Mouse (Mus musculus): ENCODE results near the gene Derl3.

Gene Derl3

DNA sequence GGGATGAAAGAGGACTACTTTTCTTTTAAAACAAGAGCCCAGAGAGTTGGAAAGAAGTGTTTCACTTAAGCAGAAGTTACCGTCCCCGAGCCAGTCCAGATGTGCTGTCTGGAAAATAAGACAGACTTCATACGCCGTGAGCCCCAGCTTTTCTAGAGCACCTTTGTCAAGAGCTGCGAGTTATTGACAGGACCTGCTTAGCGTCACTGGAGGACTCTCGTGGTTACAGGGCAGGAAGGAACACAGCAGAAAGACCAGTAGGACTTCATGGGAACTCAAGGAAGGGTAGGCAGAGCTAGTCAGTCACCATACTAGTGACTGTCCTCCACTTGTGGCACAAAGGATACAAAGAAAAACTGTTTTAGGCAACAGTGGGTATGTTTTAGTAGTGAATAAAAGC, 22.3 kb downstream of the Derl3 start:
- DNase-seq = no peak

DNA sequence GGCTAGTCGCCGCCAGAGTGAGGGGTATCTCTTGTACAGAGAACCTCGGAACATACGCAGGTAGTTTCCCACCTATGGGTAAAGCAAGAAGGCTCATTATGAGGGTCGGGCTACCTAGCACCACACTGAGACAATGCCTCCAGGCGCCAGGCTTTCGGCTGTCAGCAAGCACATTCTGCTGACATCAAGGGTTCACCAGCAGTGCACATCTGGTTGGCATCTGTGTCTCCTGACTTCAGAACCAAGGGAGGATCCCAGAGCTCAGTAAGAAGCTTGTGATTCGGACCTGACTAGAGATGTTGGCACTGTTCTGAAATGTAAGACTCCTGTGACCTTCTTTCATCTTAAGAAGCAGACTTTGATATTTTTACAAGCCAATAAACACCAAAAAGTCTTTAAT, 23.6 kb downstream of the Derl3 start:
- DNase-seq = no peak

DNA sequence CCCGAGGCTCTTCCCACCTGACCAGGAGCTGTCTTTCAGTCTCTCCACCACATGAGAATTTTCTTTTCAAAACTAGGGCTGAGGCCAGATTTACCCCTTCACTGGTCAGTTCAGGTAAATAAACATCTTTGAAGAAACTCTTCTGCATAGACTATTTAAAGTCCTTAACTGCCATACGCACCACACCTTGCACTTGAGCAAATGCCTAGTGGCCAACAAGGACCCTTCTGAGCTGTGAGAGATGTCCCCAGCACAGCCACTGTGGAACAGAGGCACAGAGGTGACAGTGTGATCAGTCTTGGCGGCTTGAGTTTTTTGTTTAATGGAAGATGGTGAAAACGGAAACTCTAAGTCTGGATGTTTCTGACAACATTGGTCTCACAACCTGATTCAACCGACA, 25.8 kb downstream of the Derl3 start:
- no peak for DNase-seq

DNA sequence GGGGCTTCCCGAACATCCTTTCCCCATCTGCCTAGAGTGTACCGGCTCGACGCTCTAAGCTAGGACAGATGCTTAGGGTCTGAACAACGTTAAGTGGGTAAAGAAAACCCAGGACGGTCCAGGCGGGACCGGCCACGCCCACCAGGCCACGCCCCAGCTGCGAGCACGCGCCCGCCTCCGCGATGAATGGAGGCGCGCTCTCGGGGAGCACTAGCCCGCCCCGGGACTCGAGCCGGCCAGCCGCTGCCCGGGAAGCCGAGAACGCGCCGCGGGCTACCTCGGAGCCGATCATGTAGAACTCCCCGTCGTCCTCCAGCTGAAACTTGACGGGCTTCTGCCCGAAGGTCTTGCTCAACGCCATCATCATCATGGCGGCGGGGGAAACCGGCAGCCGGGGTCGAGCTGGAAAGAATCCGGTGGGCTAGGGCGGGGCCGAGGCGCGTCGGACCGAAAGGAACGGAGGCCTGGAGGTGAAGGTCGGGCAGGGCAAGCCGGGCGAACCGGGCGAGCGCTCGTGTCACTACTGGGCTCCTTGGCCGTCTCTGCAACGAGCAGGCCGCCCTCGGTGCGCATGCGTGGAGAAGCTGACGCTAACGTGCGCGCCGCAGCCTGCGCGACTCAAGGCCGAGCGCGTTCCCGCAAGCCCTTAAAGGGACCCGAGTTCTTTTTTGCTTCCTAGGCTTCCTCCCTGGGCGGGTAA, 28.0 kb downstream of the Derl3 start, which contains the start of gene Smarcb1:
Gene Smarcb1, minus strand, starts transcription at position 592 of the 700 bp plus-strand sequence.
- DNase-seq = peak; percentile 97 to 98

DNA sequence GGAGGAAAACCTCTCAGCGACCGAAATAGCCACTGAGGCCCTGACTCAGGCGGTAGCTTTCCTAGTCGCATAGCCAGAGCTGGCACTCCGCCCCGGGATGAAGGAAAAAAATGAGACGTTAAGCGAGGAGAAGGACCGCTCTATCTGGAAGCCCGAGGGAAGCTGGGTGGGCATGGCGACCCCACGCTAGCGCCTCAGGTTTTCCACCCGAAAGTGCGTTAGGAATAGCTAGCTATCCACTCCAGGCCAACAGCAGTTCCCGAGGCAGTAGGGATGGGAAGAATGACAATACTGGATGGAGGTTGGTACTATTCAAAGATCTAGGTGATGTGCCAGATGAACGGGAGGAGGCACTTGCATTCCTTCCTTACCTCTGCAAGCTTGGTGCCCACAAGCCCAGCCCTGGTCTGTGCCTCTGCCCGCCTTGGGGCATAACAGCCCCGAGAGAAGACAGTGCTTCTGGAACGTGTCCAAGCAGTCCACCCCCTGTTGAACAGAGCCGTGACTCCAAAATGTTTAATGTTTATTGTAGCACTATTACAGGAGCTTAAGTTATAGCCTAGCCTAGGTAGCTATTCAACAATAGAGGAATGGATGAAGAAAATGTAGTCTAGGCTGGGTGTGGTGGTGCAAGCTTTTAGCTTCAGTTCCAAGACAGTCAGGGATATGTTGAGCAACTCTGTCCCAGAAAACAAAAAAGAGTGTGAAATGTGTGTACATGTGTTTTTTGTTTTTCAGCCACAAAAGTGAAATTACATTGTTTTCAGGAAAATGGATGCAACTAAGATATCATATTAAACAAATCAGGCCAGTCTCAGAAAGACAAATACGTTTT, 28.7 kb downstream of the Derl3 start:
- peak; percentile 49 to 56 for DNase-seq

DNA sequence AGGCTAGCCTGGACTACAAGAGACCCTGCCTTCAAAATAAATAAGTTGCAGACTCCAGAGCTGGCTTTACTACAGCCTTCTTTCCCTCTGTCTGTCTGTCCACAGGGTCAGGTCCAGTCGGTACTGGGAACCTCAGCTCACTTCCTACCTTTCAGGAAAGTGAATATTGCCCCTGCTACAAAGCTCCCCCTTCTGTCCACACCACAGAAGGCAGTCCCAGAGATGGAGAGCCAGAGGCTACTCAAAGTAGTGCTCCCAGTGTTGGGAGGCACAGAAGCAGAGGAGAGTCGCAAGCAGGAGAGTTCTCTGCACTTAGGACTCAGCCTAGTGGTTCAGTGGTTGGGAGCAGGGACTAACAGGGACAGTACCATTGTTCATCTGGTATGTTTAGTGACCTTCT, 31.1 kb downstream of the Derl3 start:
- DNase-seq = no peak

DNA sequence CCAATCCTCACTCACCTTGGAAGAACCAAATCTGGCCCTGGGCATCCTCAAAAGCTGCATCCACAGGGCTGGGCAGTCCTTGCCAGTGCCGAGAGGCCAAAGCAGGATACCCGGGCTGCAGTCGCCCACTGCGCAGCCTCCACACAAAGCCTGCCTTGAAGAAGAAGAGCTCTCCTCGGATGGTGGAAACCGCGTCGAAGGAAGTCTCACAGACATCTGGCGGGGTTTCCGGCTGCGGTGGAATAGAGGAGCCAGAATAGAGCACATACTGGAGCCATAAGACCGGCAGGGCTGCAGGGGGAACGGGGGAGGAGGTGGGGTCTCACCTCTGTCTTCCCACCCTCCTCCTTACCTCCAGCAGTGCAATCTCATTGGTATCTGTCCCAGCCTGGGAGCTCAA, 33.2 kb downstream of the Derl3 start:
- DNase-seq = no peak

DNA sequence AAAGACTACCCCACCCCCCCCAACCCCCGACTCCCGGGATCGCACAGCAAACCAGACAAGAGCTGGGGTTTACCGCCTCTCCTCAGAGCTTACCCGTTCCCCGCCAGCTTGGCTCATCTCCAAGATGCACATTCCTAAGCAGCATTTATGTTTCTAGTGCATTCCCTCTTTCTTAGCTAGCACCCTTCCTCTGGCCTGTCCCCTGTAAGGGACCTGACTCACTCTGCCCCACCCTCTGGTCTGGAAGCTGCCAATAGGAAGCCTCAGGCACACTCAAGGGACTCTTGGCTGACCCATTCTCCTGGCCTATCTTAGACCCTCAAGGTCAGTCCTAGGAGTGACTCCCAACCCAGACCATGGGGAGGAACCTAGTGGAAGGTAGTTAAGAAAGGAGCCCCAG, 37.1 kb downstream of the Derl3 start:
- no peak for DNase-seq

DNA sequence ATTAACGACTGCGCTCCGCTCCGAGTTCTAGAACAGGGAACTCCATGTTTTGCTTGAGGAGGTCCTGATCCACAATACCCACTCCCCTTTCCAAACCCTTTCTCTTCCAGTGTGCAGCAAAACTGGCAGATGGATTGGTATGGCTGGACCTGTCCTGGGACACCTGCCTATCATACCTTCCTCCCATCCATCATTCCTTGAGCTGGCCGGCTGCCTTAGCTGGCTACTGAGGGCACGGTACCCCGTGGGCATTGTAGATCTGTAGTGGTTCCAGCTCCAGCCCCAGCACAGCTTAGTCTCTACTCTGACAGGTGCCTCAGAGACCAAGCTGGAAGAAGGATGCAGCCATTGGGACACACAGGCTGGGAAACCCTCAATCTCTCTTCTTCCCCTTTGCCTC, 38.1 kb downstream of the Derl3 start:
- DNase-seq = no peak

DNA sequence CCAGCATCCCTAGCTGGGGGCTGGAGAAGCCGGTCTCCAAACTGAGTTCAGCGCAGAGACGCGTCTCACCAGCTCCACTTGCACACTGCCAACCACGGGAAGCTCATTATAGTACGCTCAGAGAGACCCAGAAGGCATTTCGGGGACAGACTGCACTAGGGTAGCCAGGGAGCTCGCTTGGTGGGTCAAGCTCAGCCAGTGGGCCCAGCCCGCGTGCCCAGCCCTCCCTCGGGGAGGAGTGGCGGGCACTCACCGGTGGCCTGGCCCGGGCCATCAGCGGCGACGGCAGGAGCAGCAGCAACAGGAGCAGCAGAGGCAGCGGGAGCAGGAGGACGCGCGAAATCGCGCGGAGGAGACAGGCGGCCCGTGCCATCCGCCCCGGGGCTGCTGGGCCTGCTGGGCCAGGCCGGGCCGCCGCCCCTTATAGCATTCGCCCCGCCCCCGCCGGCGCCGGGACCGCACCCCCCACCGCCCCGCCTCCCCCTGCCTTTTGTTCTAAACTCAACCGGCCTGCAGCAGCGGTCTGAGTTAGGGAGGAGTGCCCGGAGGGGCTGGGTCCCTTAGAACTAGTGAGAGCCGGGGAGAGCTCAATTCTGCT, 39.0 kb downstream of the Derl3 start:
- peak; percentile 30 to 45 for DNase-seq

DNA sequence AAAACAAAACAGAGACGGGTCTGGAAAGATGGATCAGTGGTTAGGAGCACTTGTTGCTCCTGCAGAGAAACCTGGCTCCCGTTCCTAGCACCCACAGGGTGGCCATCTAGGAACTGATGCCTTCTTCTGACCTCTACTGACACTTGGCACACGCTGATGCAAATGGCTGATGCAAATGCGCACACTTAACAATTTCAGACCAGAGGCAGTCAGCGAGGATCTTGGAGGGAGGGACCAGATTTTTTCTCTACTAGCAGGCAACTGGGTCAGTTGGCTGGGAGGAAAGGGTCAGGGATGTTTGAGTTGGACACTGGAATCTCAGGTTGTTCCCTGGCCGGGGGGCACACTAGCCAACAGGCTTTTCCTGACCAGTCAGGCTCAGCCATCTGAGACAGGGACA, 39.7 kb downstream of the Derl3 start, which contains the start of gene Chchd10:
Gene Chchd10, plus strand, starts transcription at position 240 of the 400 bp plus-strand sequence.
- no peak for DNase-seq

DNA sequence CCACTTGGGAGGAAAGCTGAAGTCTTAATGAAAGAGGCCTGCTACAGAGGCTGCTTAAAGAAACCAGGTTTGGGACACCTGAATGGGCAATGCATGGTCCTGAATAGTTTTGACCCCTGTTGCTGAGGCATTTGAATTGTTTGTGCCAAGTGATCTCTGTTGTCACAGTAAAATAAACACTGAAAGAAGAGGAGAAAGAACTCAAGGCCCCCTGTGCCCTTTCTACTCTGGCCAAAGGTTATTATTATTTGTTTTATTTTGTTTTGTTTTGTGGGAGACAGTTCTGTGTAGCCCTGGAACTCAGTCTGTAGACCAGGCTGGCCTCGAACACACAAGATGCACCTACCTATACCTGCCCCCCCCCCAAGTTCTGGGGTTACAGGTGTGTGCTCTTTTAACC, 41.8 kb downstream of the Derl3 start:
- no peak for DNase-seq

DNA sequence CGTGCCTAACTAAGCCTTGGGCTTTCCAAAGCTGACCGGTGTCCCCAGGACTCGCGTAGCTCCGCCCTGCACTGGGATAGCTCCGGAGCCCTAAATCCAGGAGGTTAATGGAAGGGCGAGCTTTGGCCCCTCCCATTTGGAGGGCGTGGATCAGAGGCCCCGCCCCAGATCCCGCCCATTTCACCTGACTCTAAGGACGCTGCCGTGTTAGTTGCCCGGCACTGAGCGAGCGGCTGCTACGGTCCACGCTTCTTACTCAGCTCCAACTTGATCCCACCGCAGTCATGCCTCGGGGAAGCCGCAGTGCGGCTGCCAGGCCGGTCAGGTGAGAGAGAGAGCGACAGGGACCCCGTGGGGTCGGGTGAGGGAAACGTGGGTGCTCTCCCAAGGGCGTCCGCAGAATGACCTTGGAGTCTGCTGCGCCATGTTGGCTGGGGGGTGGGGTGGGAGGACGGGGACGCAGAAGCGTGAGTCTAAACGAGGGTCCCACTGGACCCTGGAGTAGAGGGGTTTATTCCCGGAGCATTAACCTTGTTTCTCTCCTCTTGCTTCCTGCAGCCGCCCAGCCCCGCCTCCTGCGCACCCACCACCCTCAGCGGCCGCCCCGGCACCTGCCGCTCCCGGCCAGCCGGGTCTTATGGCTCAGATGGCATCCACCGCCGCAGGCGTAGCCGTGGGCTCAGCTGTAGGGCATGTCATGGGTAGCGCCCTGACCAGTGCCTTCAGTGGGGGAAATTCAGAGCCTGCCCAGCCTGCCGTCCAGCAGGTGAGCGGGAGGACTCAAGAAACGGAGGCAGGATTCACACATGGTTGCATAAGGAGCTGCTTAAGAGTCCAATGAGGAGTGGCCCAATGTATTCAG, 42.7 kb downstream of the Derl3 start, which contains the start of gene Mmp11:
Gene Mmp11, minus strand, starts transcription at position 817 of the 862 bp plus-strand sequence.
- DNase-seq = peak; percentile 88 to 89

DNA sequence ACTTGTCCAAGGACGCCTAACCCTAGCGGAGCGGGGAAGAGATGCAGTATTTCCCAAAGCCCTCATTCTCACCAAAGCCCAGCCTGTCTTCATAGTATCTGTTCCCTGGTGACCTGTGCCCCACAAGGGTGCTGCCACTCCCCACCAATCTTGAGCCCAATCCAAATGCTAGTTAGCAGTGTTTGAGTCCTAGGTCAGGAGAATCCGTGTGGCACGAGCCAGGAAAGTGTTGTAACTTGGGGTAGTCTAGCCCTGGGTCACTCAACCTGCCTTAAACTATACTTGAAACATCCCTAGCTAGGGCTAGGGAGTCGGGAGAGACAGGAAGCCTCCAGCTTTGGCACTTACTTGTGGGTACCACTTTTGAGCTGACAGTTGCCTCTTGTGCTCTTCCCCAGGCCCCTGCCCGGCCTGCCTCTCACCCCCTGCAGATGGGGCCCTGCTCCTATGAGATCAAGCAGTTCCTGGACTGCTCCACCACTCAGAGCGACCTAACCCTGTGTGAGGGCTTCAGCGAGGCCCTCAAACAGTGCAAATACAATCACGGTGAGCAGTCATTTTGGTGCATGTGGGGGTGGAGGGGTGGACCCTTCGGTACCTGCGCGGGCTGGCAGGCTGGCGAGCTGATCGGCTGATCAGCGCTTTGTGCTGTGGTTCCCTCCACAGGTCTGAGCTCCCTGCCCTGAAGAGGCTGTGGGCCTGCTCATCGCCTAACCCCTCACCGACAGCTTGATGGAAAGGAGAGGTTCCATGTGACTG, 43.9 kb downstream of the Derl3 start:
- DNase-seq = no peak

DNA sequence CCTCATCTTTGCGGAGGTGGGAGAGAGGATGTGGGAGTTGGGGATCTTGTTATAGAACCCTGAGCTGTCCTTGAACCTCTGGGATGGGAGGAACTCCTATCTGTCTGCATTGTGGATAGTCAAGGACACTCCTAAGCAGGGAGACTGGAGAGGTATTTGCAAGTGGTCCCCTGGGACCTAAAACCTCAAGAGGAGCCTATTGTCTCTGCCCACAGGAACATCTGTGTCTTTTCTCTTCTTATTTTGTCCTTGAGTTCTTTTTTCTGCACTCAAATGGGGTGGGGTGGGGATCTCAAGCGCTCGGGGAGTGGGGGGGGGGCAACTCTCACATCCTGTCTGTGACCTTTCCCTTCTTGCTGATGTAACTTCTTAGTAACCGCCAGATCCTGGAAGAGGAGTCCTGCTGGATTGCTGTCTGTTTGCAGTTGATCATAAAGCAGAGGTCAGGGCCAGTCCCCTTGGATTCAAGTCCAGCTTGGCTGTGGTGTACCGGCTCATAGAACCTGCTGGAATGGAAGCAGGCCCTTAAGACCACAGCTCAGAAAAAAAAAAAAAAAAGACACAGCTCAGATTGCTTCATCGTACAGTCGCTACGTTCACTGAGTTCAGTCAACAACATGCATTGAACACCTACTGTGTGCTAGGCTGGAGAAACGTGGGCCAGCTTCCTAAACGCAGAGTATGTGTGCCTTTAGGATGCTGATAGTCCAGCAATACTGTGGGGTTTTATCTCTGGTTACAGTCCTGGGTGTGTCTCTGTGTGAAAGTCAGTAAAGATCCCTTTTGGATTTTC, 44.8 kb downstream of the Derl3 start:
- DNase-seq = no peak

DNA sequence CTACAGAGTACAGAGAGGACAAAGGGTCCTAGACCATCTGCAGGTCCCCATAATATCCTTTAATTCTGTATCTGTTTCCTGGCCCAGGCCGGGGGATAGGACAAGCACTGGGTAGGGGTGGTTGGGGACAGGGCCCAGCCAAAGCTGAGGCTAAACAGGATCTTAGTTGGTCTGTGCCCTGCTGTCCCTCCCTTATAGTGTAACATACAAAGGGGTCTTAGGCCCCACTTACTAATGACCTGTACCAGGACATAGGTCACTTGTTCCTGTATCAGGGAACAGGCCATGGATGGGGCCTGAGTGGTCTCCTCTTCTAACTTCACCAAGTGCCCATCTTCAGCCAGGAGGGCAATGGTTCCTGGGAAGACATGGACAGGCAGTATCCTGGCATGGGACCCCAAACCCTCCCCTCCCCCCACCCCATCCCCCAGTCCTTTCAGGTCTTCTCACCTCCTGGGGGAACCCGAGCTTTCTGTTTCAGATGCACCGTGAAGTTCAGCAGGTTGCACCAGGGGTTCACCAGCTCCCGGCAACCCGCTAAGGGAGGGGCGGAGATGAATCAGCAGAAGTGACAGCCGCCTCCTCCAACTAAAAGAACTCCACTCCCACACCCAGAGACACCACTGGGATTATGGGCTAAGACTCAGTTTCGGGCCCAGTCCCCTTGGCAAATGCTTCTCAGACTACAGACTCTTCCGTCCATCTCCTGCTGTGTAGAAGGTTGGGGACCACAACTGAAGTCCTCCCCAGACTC, 46.4 kb downstream of the Derl3 start:
- no peak for DNase-seq

DNA sequence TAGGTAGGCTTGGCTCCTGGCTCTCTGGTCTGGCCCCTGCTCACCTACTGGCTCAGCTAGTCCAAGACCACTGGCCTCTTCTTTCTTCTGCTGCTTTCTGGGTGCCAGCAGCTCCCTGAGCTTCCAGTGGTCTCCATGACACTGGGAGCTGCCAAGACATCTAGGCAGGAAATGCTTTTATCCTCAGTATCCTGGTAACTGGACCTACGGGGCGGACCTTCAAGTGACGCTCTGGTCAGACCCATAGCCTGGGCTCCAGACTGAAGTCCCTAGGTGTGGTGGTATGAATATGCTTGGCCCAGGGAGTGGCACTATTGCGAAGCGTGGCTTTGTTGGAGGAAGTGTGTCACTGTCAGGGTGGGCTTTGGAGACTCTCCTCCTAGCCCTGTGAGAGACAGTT, 47.3 kb downstream of the Derl3 start, which contains the start of gene Gm867:
Gene Gm867, minus strand, starts transcription at position 153 of the 400 bp plus-strand sequence.
- DNase-seq = no peak

DNA sequence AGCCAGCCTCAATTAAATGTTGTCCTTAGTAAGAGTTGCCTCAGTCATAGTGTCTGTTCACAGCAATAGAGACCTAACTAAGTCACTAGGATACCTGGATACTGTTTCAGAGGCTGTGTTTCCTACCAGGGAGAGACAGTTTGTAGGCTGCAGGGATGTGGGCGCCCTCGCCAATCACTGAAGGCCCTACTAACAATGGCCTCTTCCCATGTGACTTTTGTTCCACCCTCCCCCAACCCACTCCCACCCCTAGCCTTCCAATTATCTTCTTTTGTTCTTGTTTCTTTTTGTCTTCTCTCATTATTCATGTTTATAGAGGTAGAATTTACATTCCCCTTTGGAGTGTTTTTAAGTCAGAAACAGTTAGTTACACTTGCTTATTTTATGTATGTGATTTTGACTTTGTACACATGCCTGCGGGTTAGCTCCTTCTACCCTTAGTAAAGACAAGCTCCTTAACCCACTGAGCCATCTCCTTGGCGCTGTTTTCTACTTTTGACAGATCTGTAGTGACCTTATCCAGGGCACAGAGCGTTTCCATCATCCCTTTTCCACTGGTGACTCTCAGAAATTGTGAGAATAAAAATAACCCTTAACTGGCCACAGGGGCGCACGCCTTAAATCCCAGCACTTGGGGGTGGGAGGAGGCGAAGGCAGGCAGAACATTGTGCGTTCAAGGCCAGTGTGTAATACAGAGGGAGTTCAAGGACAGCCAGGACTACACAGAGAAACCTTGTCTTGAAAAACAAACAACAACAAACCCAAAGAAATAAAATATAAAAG, 48.0 kb downstream of the Derl3 start:
- no peak for DNase-seq

DNA sequence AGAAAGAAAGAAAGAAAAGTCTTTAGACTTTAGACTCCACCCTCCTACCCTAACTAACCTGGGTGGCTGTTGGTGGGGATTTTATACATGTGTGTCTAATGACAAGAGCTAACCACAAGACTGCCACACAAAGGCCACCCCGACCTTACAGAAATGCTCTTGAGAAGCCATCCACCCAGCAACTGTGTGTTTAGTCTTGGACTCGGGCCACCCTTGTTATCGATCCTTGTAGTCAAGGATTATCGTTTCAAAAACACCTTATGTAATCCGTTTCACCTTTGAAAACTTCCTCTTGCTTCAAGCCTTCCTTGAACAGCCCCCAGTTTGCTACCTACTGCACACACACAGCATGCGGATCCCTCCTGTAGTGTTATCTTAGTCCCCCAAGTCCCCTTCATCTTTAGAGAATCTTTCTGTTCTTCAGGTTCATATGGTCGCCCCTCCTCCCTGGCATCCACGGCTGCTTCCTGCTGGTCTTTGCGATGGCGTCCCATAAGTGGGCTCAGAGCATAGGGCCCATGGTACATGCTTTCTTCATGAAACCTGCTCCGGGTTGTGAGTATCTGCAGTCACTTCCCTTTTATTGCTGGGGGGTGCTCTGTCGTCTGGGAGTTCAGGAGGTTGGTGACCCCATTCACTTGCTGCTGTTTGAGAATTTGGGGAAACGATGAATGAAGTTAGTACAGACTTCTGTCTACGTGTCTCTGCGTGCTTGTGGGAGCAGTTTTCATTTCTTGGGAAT, 49.7 kb downstream of the Derl3 start, which contains the start of gene Vpreb3:
Gene Vpreb3, plus strand, starts transcription at position 322 of the 742 bp plus-strand sequence.
- DNase-seq = no peak

Data from cerebellum, adult 18-20 months (tissue).